Comparison of ENCODE assay signal across 8 mouse cellular contexts in the genomic region with DNA sequence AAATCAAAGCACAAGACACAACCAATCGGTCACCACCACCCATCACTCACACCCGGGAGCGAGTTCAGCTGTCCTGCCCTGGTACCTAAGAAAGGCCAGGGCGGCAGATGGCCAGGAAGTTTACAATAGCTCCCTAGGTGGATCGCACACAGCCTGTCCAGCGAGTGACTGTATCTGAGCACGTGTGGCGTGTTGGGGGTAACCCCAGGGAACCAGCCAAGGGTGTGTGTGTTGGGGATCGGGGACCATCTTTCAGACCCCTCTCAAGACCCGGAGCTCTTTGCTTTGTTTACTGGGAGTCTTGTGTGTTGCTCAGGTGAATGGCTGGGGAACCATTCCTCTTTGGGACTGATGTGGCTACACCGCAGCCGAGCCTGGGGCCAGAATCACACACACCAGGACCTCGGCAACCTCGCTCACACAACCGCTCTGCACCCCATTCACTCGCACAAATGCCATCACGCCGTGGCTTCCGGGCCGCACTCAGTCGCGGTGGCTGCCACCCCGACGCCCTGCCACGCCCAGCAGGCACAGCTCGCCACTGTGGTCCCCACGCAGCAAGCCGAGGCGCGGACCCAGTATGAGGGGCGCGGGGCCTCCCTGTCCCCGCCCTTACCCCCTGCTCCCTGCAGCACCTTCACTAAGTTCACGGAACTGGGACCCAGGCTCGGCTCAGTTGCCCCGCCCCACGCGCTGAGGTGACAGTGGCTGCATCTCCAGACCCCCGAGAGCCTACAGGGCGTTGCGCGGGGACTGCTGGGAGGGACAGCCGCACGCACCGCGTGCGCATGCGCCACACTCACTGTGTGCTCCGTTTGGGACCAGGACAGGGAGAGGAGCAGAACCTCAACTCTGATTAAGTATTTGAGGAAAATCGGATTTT. TPM values are rescaled to one million over a fixed set of nuclear protein-coding genes. Genes with fewer than 3 reads are reported as not detected.
DNase-seq lines count a peak whose midpoint lies in the region; ATAC-seq lines count a peak whose summit lies in the region.

A gene (minus strand): TSS at position 755 of the 883 bp plus-strand sequence.

- DNase-seq in cerebellum, postnatal 4 days (ENCODE audit: low spot score in 2 of 2), result peak; percentile 67 to 77
- DNase-seq in gastrocnemius, adult 18-20 months (ENCODE audit: low spot score), result peak; percentile 81
- peak; percentile 72 to 87 for DNase-seq in left cerebral cortex, postnatal 10 days (ENCODE audit: extremely low spot score in 1 of 2, low spot score in 2 of 2)
- peak; percentile 85 for DNase-seq in right cerebral cortex, postnatal 25 days
- DNase-seq in urinary bladder, postnatal 36 days (ENCODE audit: low spot score in 2 of 2), result peak; percentile 60 to 72

- under 1% methylated on average over 50 of the region's 50 CpGs for WGBS in hindbrain, embryonic 16.5 days

- ATAC-seq in activated CD4-positive, CD25-positive, alpha-beta regulatory T cell, adult 4 months, result peak; percentile 87
- peak; percentile 94 for ATAC-seq in hindbrain, embryonic 16.5 days
- ATAC-seq in megakaryocyte-erythroid progenitor cell, adult 5-6 weeks (replicated peaks; ENCODE audit: low FRiP score, low TSS enrichment, poor library complexity, severe bottlenecking), result peak; percentile 96

- H3K9me3 ChIP-seq in hindbrain, embryonic 16.5 days (ENCODE audit: control insufficient read depth, low read length), result no peaks in the 10 kb centered on the region

- H3K36me3 ChIP-seq in hindbrain, embryonic 16.5 days (ENCODE audit: control insufficient read depth, insufficient read depth, low read length), result peaks cover 2% of the 10 kb centered on the region; the same call in 1 of the 2 replicates

- H3K4me3 ChIP-seq in hindbrain, embryonic 16.5 days (ENCODE audit: low read length), result peak within 1 kb of the TSS; percentile 93

- intact Hi-C loops in left cerebral cortex, postnatal 10 days (cut with DNase I), result loop anchor here (5.0 kb wide), 1 partner anchor 60 kb away; no protein-coding TSS in a partner anchor

- H3K27me3 ChIP-seq in hindbrain, embryonic 16.5 days (replicated peaks; ENCODE audit: control insufficient read depth, insufficient read depth, low read length), result no peaks in the 10 kb centered on the region

- H3K4me1 ChIP-seq in hindbrain, embryonic 16.5 days (ENCODE audit: control insufficient read depth, insufficient read depth, low read depth, low read length), result peaks cover 3% of the 10 kb centered on the region; the same call in 1 of the 2 replicates

- peak within 1 kb of the TSS; percentile 96 for H3K9ac ChIP-seq in hindbrain, embryonic 16.5 days (ENCODE audit: low read depth, low read length)

- H3K4me2 ChIP-seq in hindbrain, embryonic 16.5 days (ENCODE audit: low read length), result peak within 1 kb of the TSS; percentile 76

- peak within 1 kb of the TSS; percentile 87 for H3K27ac ChIP-seq in hindbrain, embryonic 16.5 days (ENCODE audit: low read depth, low read length)

RNA-seq across cellular contexts. Expression of the gene that starts here (rescaled TPM):
- polyA plus RNA-seq in activated CD4-positive, CD25-positive, alpha-beta regulatory T cell, adult 4 months (2017; shearing (Covaris generic)), result 1 to 10 TPM; 4.9 to 5.5 TPM
- total RNA-seq in gastrocnemius, adult 18-20 months (2021), result 1 to 10 TPM; 1.6 to 2.7 TPM
- polyA plus RNA-seq in hindbrain, embryonic 16.5 days (2015; fragmentation: Nextera tagmentation; extraction: Ambion mirVana), result 11.6 and 13.8 TPM in 2 replicates
- total RNA-seq in left cerebral cortex, postnatal 10 days (2021), result 1 to 10 TPM; 4.6 to 4.7 TPM
- total RNA-seq in megakaryocyte-erythroid progenitor cell, adult 5-6 weeks (2014; fragmentation: Nextera tagmentation), result 4.6 and 6.8 TPM in 2 replicates
- total RNA-seq in megakaryocyte-erythroid progenitor cell, adult 5-6 weeks (2017), result 4.5 and 7.5 TPM in 2 replicates

Comparison
In these comparisons a context has a peak if more than half of its experiments do, and no peak if none do; other contexts are left out.
1. Peak in every context shown above with its lines: DNase-seq, ATAC-seq, H3K4me3 ChIP-seq and H3K27ac ChIP-seq.